Mouse (Mus musculus) midbrain, embryonic 16.5 days (tissue): ENCODE results near the gene Espn. TPM values are rescaled to one million over a fixed set of nuclear protein-coding genes. Genes with fewer than 3 reads are reported as not detected.

ENCODE experiments used
- ATAC-seq: fragments of 200-750 bp; cut with Nextera tagmentation; 2 replicates; pipeline ENCODE4 v1.8.0; 2017; ENCODE audit warnings: moderate TSS enrichment
- H3K27ac ChIP-seq: fragments of 300-500 bp; sonication (generic); 2 replicates; pipeline ENCODE4 v1.5.1; 2014; ENCODE audit warnings: mild to moderate bottlenecking, low read length, mixed read lengths
- H3K27me3 ChIP-seq: fragments of 300-500 bp; sonication (generic); 2 replicates; pipeline ENCODE4 v1.6.1; 2014; ENCODE audit warnings: low read depth, low read length, mixed read lengths; ENCODE audit not compliant: control insufficient read depth, insufficient read depth
- H3K36me3 ChIP-seq: fragments of 300-500 bp; sonication (generic); 2 replicates; pipeline ENCODE4 v1.6.1; 2014; ENCODE audit warnings: mild to moderate bottlenecking, low read length, moderate library complexity, mixed read lengths; ENCODE audit not compliant: control insufficient read depth, insufficient read depth
- H3K4me1 ChIP-seq: fragments of 300-500 bp; sonication (generic); 2 replicates; pipeline ENCODE4 v1.6.1; 2014; ENCODE audit warnings: mild to moderate bottlenecking, low read length, mixed read lengths; ENCODE audit not compliant: control insufficient read depth, insufficient read depth
- H3K4me2 ChIP-seq: fragments of 300-500 bp; sonication (generic); 2 replicates; pipeline ENCODE4 v1.6.1; 2014; ENCODE audit warnings: mild to moderate bottlenecking, low read length, mixed read lengths
- H3K4me3 ChIP-seq: fragments of 300-500 bp; sonication (generic); 2 replicates; pipeline ENCODE4 v1.5.1; 2014; ENCODE audit warnings: low read depth, mild to moderate bottlenecking, low read length, moderate library complexity, mixed read lengths
- H3K9ac ChIP-seq: fragments of 300-500 bp; sonication (generic); 2 replicates; pipeline ENCODE4 v1.6.1; 2014; ENCODE audit warnings: low read depth, low read length, mixed read lengths
- H3K9me3 ChIP-seq: fragments of 300-500 bp; sonication (generic); replicated peaks from 2 replicates; pipeline ENCODE4 v1.6.1; 2014; ENCODE audit warnings: mild to moderate bottlenecking, low read length, mixed read lengths; ENCODE audit not compliant: control insufficient read depth, poor library complexity, severe bottlenecking
- WGBS: fragments of 180-500 bp; shearing (Covaris S2); extraction: QIAGEN DNeasy Blood & Tissue Kit; methylation state at CpG from one replicate; pipeline ENCODE4 v1.1.7; 2014; 5-methylcytosine and 5-hydroxymethylcytosine counted together
- polyA plus RNA-seq: library from polyadenylated mRNA; unstranded; fragments of >200 nt; fragmentation: Nextera tagmentation; extraction: Ambion mirVana; gene quantifications from 2 replicates; pipeline ENCODE4 v1.2.1, GENCODE M21; 2015

The Espn gene
- 0.14 and 0.25 TPM in 2 replicates for polyA plus RNA-seq

DNA sequence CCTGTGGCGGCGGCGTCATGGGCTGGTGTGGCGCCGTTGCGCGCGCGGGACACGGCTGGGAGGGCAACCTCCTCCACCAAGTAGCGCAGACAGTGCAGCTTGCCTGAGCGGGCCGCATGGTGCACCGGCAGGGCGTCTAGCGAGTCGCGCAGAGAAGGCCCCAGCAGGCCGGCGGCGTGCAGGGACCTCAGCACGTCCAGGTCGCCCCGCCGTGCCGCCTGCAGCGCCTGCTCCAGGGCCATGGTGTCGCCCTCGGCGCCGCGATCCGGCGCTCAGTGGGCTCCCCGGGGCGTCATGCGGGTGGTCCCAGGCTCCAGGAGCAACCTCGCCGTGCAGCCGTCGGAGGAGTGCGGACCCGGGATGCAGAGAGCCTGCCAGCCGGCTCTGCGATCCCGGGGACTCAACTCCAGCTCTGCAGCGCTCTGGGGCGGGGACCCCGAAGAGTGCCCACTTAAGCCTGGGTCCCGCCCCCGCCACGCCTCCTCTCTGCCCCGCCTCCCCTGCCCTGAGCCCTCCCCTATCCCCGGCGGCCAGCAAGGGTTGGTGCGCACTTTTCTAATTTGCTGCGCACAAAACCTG lies at the start of gene Espn:
Gene Espn (minus strand): TSS at position 406 of the 579 bp plus-strand sequence.
- Histone ChIP-seq H3K27me3 (peaks cover 40% of the 10 kb centered on the region), H3K4me2 (peak within 1 kb of the TSS; percentile 33), H3K4me1 (peaks cover 7% of the 10 kb centered on the region; the same call in 1 of the 2 replicates), H3K9ac (no peak within 1 kb of the TSS), H3K9me3 (no peaks in the 10 kb centered on the region), H3K4me3 (peak within 1 kb of the TSS; percentile 14), H3K36me3 (no peaks in the 10 kb centered on the region), H3K27ac (no peak within 1 kb of the TSS)
- ATAC-seq = peak; percentile 39; the same call in 1 of the 2 replicates
- under 1% methylated on average over 56 of the region's 57 CpGs for WGBS

DNA sequence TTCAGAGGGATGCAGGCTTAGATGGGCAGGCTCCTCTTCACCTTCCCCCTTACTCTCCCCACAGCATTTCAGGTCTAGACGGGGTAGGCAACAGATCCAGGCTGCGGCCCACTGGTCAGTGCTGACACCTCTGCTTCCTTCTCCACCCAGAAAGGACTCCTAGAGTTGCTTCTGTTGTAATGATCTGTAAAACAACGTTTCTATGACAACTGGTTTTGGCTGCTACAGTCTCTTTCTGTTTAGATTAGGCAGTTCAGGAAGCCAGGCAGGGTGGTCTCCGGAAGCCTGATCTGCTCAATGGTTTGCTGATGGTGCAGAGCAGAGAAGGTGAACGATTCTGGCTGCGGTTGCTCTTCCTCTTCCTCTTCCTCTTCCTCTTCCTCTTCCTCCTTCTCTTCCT lies 49.3 kb upstream of the Espn start:
- H3K27me3 ChIP-seq = no peaks in the 10 kb centered on the region
- H3K4me2 ChIP-seq = no peak overlapping the region
- ATAC-seq = no peak
- H3K9me3 ChIP-seq = no peaks in the 10 kb centered on the region
- WGBS = 75% methylated on average over 6 of the region's 6 CpGs
- H3K4me3 ChIP-seq = no peak overlapping the region
- no peak overlapping the region for H3K27ac ChIP-seq
- H3K4me1 ChIP-seq = peaks cover 9% of the 10 kb centered on the region; the same call in 1 of the 2 replicates
- no peak overlapping the region for H3K9ac ChIP-seq
- no peaks in the 10 kb centered on the region for H3K36me3 ChIP-seq

DNA sequence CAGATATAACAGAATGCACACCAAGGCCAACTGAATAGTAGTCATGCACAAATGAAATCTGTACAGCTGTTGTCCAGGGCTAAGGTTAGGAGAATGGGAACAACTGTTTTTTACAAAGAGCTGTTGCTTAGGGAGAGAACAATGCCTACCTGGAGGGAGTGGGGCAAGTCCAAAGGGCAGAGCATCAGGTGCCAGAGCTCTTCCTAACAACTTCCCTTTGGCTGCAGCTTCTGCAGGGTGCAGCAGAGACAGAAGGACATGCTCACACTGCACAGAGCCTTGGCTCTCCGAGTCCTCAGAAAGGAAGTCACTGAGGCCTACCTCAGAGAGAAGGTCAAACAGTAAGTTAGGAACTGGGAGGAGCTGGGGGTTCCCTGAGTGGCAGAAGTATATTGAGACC lies 47.4 kb upstream of the Espn start:
- ATAC-seq = no peak
- peaks cover 9% of the 10 kb centered on the region; the same call in 1 of the 2 replicates for H3K4me1 ChIP-seq
- no peak overlapping the region for H3K4me3 ChIP-seq
- 82% methylated on average over 1 of the region's 1 CpGs for WGBS
- H3K27me3 ChIP-seq = no peaks in the 10 kb centered on the region
- no peaks in the 10 kb centered on the region for H3K9me3 ChIP-seq
- H3K36me3 ChIP-seq = no peaks in the 10 kb centered on the region
- no peak overlapping the region for H3K27ac ChIP-seq
- no peak overlapping the region for H3K9ac ChIP-seq
- no peak overlapping the region for H3K4me2 ChIP-seq

DNA sequence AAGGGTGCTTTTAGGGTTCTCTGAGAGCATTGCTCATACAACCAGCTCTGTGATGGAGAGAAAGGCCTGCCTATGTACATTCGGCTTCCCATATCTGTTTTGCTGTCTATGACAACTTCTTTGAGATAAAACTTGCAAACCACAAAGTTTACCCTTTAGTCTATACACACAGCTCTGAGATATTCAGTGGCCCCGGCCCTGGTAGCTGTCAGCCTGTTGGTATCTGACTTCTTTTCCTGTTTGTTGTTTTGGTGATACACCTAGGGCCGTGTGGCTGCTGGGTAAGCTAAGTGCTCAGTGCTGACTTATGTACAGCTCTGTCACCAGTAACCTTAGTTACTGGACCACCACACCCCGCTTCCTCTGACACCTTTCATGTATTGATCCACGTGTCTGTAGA lies 45.4 kb upstream of the Espn start:
- no peak for ATAC-seq

DNA sequence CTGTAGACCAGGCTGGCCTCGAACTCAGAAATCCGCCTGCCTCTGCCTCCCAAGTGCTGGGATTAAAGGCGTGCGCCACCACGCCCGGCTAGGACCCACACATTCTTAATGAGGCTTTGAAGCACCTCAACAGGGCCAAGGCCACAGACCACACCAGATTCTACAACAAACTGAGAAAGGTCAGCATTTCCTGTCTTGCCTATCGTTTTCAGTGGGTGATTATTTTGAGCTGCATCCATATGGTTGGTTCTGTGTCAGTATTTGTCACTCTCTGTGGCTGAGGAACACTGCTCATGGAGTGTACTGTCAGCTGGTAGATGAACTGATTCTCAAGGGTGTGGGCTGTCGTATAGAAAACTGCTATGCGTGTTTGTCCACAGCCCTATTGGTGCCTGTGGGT lies 44.1 kb upstream of the Espn start:
- no peak overlapping the region for H3K9ac ChIP-seq
- no peaks in the 10 kb centered on the region for H3K27me3 ChIP-seq
- no peak overlapping the region for H3K4me2 ChIP-seq
- H3K4me1 ChIP-seq = peaks cover 4% of the 10 kb centered on the region; the same call in 1 of the 2 replicates
- H3K27ac ChIP-seq = no peak overlapping the region
- no peak overlapping the region for H3K4me3 ChIP-seq
- no peaks in the 10 kb centered on the region for H3K36me3 ChIP-seq
- no peaks in the 10 kb centered on the region for H3K9me3 ChIP-seq
- no peak for ATAC-seq
- WGBS = 96% methylated on average over 8 of the region's 9 CpGs

More for the DNA sequence above, 45.4 kb upstream of the Espn start:
- Histone ChIP-seq H3K9ac (no peak overlapping the region), H3K27me3 (no peaks in the 10 kb centered on the region), H3K27ac (no peak overlapping the region), H3K36me3 (no peaks in the 10 kb centered on the region), H3K4me2 (no peak overlapping the region), H3K9me3 (no peaks in the 10 kb centered on the region), H3K4me1 (peaks cover 7% of the 10 kb centered on the region; the same call in 1 of the 2 replicates), H3K4me3 (no peak overlapping the region)
- 85% methylated on average over 5 of the region's 5 CpGs for WGBS

DNA sequence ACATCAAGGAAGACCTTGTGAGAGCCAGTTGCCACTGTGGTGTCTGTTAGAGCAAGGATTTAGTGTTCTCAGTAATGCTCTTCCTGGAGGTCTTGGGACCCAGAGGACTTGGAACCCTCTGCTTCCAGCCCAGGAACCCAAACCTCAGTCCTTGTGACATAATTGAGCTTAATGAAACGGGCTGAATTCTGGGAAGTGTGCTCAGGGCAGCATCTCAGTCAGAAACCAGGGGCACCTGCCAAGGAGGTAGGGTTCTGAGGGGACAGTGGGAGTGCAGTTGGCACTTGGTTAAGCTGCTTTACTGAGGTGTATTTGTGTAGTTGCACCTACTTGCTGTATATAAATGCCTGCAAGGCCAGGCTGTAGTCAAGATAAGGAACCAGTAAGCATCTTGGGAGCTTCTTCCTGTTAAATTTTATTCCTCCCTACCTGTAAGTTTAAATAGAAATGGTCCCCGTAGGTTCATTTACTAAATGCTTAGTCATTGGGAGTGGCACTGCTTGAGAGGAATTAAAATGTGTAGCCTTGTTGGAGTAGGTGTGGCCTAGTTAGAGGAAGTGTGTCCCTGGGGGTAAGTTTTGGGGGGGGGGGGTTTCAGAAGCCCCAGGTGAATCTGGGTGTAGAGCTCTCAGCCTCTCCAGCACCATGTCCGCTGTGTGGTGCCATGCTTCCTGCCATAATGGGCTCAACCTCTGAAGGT lies 42.5 kb upstream of the Espn start:
- H3K4me1 ChIP-seq = peaks cover 11% of the 10 kb centered on the region; the same call in 1 of the 2 replicates
- H3K9ac ChIP-seq = no peak overlapping the region
- H3K27me3 ChIP-seq = no peaks in the 10 kb centered on the region
- no peak overlapping the region for H3K4me2 ChIP-seq
- 94% methylated on average over 3 of the region's 3 CpGs for WGBS
- no peak for ATAC-seq
- H3K4me3 ChIP-seq = no peak overlapping the region
- H3K27ac ChIP-seq = no peak overlapping the region
- no peaks in the 10 kb centered on the region for H3K36me3 ChIP-seq
- no peaks in the 10 kb centered on the region for H3K9me3 ChIP-seq

DNA sequence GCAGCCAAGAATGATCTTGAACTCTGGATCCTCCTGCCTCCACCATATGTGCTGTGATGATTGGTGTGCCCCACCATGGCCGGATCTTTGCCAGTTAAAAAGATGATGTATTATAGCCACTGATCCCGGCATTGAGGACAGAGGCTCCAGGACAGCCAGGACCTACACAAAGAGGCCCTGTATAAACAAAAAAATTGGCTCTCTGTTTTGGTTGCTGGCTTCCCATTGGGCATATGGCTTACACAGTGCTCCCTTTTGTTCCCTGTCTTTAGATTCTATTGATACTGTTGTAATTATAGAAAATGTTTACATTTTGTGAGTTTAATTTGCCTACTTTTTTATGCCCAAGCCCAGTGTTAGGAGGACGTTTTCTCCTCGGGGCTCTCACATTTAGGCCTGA lies 40.4 kb upstream of the Espn start:
- H3K36me3 ChIP-seq = no peaks in the 10 kb centered on the region
- 0 out of 2 replicates have a peak overlapping the region, but pooled peaks have one; percentile 17 for H3K9ac ChIP-seq
- no peak overlapping the region for H3K27ac ChIP-seq
- no peaks in the 10 kb centered on the region for H3K9me3 ChIP-seq
- WGBS = 34% methylated on average over 4 of the region's 4 CpGs
- H3K4me1 ChIP-seq = peaks cover 11% of the 10 kb centered on the region; the same call in 1 of the 2 replicates
- no peak overlapping the region for H3K4me2 ChIP-seq
- H3K27me3 ChIP-seq = no peaks in the 10 kb centered on the region
- ATAC-seq = no peak
- H3K4me3 ChIP-seq = no peak overlapping the region

DNA sequence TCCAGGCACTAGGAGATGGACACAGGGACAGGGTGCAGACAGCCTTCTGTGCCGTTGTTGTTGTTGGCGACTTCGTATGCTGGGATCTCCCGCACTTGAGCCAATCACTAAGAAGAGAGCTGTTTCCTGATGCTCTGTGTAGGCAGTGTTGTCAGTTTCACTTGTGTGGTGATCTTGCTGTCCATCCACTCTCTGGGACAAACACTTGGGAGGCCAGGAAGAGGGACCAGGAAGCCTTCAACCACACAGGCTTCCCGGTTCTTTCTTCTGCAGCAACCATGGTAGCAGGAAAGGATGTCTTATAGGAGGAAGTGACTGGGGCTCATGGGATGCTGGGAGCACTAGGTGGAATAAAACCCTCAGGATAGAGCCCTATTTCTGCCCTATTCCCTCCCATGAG lies 38.5 kb upstream of the Espn start:
- Histone ChIP-seq H3K27me3 (no peaks in the 10 kb centered on the region), H3K4me2 (no peak overlapping the region), H3K9ac (no peak overlapping the region), H3K36me3 (no peaks in the 10 kb centered on the region), H3K27ac (no peak overlapping the region), H3K4me1 (peaks cover 16% of the 10 kb centered on the region), H3K9me3 (no peaks in the 10 kb centered on the region), H3K4me3 (no peak overlapping the region)
- WGBS = 82% methylated on average over 5 of the region's 5 CpGs
- ATAC-seq = no peak

DNA sequence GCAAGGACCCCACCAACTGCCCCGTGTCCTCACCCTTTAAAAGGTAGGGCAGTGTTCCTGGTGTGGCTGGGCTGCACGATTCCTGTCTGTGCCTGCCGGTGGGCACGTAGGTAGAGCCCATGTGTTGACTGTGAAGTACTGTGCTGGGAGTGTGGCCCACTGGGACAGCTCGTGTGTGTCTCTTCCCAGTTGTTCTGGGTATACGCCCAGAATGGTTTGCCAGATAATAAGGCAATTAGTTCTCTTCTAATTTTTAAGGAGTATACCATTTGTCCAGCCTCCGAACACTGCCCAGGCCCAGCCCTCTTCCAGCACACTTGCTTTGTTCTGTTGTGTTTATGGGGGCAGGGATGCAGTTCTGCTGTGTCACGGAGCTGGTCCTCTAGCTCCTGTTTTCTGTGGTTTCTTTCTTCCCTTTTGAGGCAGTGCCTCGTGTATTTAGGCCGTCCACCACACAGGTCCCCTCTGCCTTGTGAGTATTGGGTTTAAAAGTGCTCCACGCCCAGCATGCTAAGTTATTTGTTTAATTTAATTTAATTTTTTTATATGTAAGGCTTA lies 38.0 kb upstream of the Espn start:
- no peak overlapping the region for H3K9ac ChIP-seq
- peaks cover 22% of the 10 kb centered on the region for H3K4me1 ChIP-seq
- H3K27me3 ChIP-seq = no peaks in the 10 kb centered on the region
- H3K27ac ChIP-seq = no peak overlapping the region
- no peak overlapping the region for H3K4me2 ChIP-seq
- no peak overlapping the region for H3K4me3 ChIP-seq
- H3K9me3 ChIP-seq = no peaks in the 10 kb centered on the region
- ATAC-seq = no peak
- 66% methylated on average over 11 of the region's 11 CpGs for WGBS
- no peaks in the 10 kb centered on the region for H3K36me3 ChIP-seq
